Mouse (Mus musculus) cerebellum, postnatal 14 days (tissue): ENCODE measurements around the gene Catip.
A peak's percentile ranks its signal among the peaks of the same experiment; 100 is the strongest.

ENCODE experiments used
- DNase-seq, 2 experiments: peaks; one replicate each; pipeline ENCODE4 v3.0.0; 2021; ENCODE audit warnings: mixed read lengths in 2 of 2

The Catip gene

GRCm38 (mm10) chr1:74404206-74404605 lies 42.3 kb downstream of the Catip start:
- no peak for DNase-seq

GRCm38 (mm10) chr1:74408589-74409504 lies 46.9 kb downstream of the Catip start, which contains the start of gene Vil1:
Gene Vil1 (plus strand): TSS chr1:74409376.
- DNase-seq, result no peak

GRCm38 (mm10) chr1:74411753-74412325 lies 49.9 kb downstream of the Catip start:
- DNase-seq, result no peak

- no peak for DNase-seq
Measured at GRCm38 (mm10) chr1:74412711-74413110, 50.8 kb downstream of the Catip start.

- DNase-seq, result peak in 1 of 2 experiments; percentile 41
Measured at GRCm38 (mm10) chr1:74415143-74415542, 53.2 kb downstream of the Catip start.
